Mouse (Mus musculus) embryonic fibroblast, embryonic 13.5 days (primary cell): Measurements from ENCODE around the gene Kif21a.

Experiments
- CTCF ChIP-seq: IDR thresholded peaks from 2 replicates; pipeline ENCODE4 v1.5.1; 2011; ENCODE audit warnings: mild to moderate bottlenecking, control low read depth, low read length, moderate library complexity, borderline replicate concordance; ENCODE audit not compliant: insufficient read depth
- POLR2A ChIP-seq: IDR thresholded peaks from 2 replicates; pipeline ENCODE4 v1.6.1; 2011; ENCODE audit warnings: low read depth, mild to moderate bottlenecking, control low read depth, low read length, moderate library complexity

DNA sequence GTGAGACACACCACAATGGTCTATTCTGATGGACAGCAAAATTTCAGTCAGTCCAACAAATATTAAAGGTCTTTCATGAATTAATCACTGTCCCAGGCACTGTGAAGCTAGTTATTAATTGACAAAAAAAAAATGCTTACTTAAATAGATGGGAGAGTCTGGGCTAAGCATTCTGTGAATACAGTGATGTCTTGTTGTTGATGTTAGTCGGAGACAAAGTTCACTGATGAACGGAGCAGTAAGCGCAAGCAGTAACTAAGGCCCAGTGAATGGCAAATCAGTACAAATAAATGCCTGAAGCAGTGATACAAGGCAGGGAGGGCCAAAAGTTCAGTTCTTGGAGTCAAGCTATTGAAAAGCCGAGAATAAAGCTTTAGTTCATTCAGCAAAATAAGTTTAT lies 15.7 kb downstream of the Kif21a start:
- no peak for TF ChIP-seq CTCF
- no peak for TF ChIP-seq POLR2A
